Mouse (Mus musculus) lung, adult 2 months (tissue): ENCODE data around the gene Kansl1.

Source experiments
- CTCF ChIP-seq: fragments of 200-500 bp; IDR thresholded peaks from 2 replicates; pipeline ENCODE4 v1.5.1; 2011; ENCODE audit warnings: mild to moderate bottlenecking, low read length, control low read depth; ENCODE audit not compliant: insufficient read depth
- POLR2A ChIP-seq: fragments of 200-500 bp; IDR thresholded peaks from 2 replicates; pipeline ENCODE4 v1.6.1; 2011; ENCODE audit warnings: low read depth, mild to moderate bottlenecking, control low read depth, low read length, borderline replicate concordance; ENCODE audit errors: extremely low read depth

DNA sequence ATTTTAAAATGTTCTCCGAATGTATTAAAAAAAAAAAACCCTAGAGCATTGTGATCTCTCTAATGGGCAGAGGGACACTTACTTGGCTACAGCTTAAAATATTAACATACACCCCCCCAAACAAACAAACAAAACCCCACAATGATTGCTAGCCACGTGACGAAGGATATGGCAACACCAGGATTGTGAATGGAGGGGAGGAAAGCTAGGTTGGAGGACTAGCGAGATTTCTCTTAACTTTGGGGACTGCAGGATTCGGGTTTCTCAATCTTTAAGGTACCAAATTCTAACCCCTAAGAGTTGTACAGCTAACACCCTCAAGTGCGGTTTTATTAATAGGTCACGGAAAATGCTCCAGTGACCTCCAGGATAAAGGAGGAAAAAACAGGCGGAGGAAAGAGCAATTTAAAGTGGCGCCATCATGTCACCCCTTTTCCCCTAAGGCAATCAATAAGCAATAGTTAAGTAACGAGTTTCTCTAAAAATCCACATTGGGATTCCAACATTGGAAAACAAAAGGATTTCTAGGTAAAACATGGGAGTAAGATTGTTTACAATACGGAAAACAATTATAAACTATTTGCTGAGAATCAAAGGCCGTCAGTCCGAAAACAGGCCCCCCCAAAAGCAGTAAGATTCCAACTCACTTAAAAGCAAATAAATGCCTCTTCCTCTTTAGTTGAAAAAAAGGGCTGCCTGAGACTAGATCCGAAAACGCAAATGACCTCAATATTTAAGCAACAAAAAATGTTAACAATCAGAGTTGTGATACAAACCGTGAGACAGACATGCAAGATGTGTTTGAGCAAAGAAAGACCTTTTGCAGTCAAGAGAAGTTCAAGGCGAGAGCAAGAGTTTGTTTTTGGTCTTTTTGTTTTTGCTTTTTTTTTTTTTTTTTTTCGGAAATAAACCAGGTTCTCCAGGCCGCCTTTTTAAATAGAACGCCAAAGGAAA is 27.9 kb downstream of the Kansl1 start:
- TF ChIP-seq POLR2A = no peak
- no peak for TF ChIP-seq CTCF
